Mouse (Mus musculus): ENCODE data around the gene Taok1. TPM values are rescaled to one million over a fixed set of nuclear protein-coding genes. Genes with fewer than 3 reads are reported as not detected.

Gene Taok1
- polyA plus RNA-seq, 1 experiment from 2014 or later, result 18.4 TPM

DNA sequence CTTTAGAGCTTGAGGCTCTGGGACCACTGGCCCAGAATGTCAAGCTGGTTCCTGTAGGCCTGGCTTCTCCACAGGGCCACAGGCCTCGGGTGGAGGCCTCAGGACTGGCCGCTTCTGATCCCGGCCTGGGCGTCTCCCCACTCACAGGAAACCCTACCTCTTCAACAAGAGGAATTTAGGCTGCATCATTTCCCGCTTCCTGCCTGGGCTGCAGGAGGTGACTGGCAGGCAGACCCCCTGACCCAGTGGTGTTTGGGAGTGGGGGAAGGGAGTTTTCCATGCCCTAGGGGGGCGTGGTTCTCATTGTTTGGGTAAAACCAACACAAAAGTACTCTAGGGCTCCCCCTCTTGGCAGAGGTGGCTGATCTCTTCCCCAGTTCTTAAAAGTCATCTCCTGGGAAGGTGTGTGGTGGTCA lies 110.3 kb downstream of the Taok1 start:
- peak overlapping the region; percentile 91 for H3K27ac ChIP-seq (ENCODE audit: low read length)
- DNase-seq (ENCODE audit: low spot score) (peak; percentile 89), ATAC-seq (peak; percentile 72)
- H3K4me3 ChIP-seq (ENCODE audit: low read depth, low read length), result no peak overlapping the region
- H3K9ac ChIP-seq (replicated peaks; ENCODE audit: low read depth), result peak overlapping the region; percentile 19; the same call in 1 of the 2 replicates
- H3K36me3 ChIP-seq (ENCODE audit: insufficient read depth, low read length), result peaks cover 16% of the 10 kb centered on the region; the same call in 1 of the 2 replicates
- no peaks in the 10 kb centered on the region for H3K9me3 ChIP-seq (ENCODE audit: low read length)
- 22% methylated on average over 6 of the region's 6 CpGs for WGBS
- 0 out of 2 replicates have a peak overlapping the region, but pooled peaks have one; percentile 5 for H3K4me2 ChIP-seq (replicated peaks; ENCODE audit: low read depth, low read length)
- H3K4me1 ChIP-seq (ENCODE audit: insufficient read depth, low read depth, low read length), result peaks cover 22% of the 10 kb centered on the region
- no peaks in the 10 kb centered on the region for H3K27me3 ChIP-seq (replicated peaks; ENCODE audit: insufficient read depth, low read length)
- TF ChIP-seq EP300 (IDR thresholded peaks at IDR 0.05) (peak; percentile 91), CTCF (IDR thresholded peaks at IDR 0.05) (peak; percentile 61)

DNA sequence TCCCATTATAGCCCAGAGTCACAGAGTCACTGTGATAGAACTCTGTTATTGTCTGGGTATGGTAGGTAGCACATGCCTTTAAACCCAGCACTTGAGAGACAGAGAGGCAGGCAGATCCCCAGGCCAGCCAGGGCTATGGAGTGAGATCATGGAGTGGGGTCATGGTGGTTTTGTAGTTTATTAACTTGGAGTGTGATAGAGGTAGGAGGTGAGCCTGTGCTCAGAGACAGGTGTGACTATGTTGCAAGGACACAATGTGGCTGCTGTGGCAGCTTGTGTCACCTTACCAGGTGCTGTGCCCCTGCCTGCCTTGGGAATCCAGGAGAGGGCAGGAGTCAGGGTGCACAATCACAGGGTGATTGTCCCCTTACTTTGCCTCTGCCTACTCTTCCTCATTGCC lies 112.1 kb downstream of the Taok1 start:
- H3K4me1 ChIP-seq (ENCODE audit: insufficient read depth, low read depth, low read length), result peaks cover 35% of the 10 kb centered on the region
- H3K36me3 ChIP-seq (ENCODE audit: insufficient read depth, low read length), result peaks cover 13% of the 10 kb centered on the region; the same call in 1 of the 2 replicates
- peak overlapping the region; percentile 73; the same call in 1 of the 2 replicates for H3K27ac ChIP-seq (ENCODE audit: low read length)
- H3K4me3 ChIP-seq (ENCODE audit: low read depth, low read length), result no peak overlapping the region
- no peak for TF ChIP-seq CTCF (IDR thresholded peaks at IDR 0.05)
- no peak for TF ChIP-seq EP300 (IDR thresholded peaks at IDR 0.05)
- no peaks in the 10 kb centered on the region for H3K27me3 ChIP-seq (replicated peaks; ENCODE audit: insufficient read depth, low read length)
- DNase-seq (ENCODE audit: low spot score) (no peak), ATAC-seq (no peak)
- no peak overlapping the region for H3K9ac ChIP-seq (replicated peaks; ENCODE audit: low read depth)
- no peaks in the 10 kb centered on the region for H3K9me3 ChIP-seq (ENCODE audit: low read length)
- peak overlapping the region; percentile 85; the same call in 1 of the 2 replicates for H3K4me2 ChIP-seq (replicated peaks; ENCODE audit: low read depth, low read length)

DNA sequence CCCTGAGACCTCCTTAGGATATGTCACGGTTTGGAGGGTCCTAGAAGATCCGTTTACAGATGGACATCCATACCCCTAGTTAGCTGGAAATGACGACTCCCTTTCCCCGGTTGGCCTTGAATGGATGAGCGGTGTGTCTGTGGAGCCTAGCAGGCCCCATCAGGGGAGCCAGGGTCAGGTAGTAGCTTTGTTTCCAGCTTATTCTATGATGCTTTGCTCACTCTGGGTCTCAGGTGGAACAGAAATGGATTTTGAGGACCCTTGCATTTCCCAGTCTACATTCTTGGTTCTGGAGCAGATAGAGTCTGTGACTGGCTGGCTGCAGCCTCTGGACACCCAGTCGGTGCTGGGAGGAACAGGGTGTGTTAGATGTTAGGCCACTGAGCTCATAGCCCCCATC lies 112.8 kb downstream of the Taok1 start:
- Histone ChIP-seq H3K4me3 (ENCODE audit: low read depth, low read length) (peak overlapping the region; percentile 84; the same call in 1 of the 2 replicates), H3K4me1 (ENCODE audit: insufficient read depth, low read depth, low read length) (peaks cover 40% of the 10 kb centered on the region), H3K36me3 (ENCODE audit: insufficient read depth, low read length) (peaks cover 6% of the 10 kb centered on the region; the same call in 1 of the 2 replicates), H3K9me3 (ENCODE audit: low read length) (no peaks in the 10 kb centered on the region), H3K27me3 (replicated peaks; ENCODE audit: insufficient read depth, low read length) (no peaks in the 10 kb centered on the region), H3K4me2 (replicated peaks; ENCODE audit: low read depth, low read length) (peak overlapping the region; percentile 85), H3K9ac (replicated peaks; ENCODE audit: low read depth) (no peak overlapping the region), H3K27ac (ENCODE audit: low read length) (peak overlapping the region; percentile 91; the same call in 1 of the 2 replicates)
- DNase-seq (ENCODE audit: low spot score) (no peak), ATAC-seq (no peak)
- 61% methylated on average over 6 of the region's 6 CpGs for WGBS
- no peak for TF ChIP-seq EP300 (IDR thresholded peaks at IDR 0.05)
- no peak for TF ChIP-seq CTCF (IDR thresholded peaks at IDR 0.05)

DNA sequence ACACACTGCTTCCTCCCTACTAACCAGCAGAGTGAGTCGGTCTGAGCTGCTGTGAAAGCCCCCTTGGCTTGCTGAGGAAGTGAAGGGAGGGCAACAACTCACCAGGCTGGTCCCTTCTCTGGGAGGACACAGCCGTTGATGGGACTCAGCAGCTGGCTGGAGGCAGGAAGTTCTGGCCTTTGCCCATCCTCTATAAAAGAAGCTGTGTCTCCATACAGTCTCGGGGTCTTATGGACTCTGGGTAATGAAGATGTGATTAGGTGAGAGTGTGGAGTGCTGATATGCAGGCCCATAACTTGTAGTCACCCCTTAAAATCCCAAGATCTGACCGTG lies 113.3 kb downstream of the Taok1 start:
- peak overlapping the region; percentile 74 for H3K9ac ChIP-seq (replicated peaks; ENCODE audit: low read depth)
- 0 out of 2 replicates have a peak, but pooled peaks cover 1% of the 10 kb centered on the region for H3K36me3 ChIP-seq (ENCODE audit: insufficient read depth, low read length)
- peak overlapping the region; percentile 85 for H3K4me2 ChIP-seq (replicated peaks; ENCODE audit: low read depth, low read length)
- H3K4me3 ChIP-seq (ENCODE audit: low read depth, low read length), result peak overlapping the region; percentile 84
- WGBS, result 17% methylated on average over 4 of the region's 4 CpGs
- ATAC-seq, result no peak
- DNase-seq (ENCODE audit: low spot score), result no peak
- peak overlapping the region; percentile 91 for H3K27ac ChIP-seq (ENCODE audit: low read length)
- H3K4me1 ChIP-seq (ENCODE audit: insufficient read depth, low read depth, low read length), result peaks cover 40% of the 10 kb centered on the region
- TF ChIP-seq CTCF (IDR thresholded peaks at IDR 0.05), result no peak
- no peak for TF ChIP-seq EP300 (IDR thresholded peaks at IDR 0.05)
- no peaks in the 10 kb centered on the region for H3K9me3 ChIP-seq (ENCODE audit: low read length)
- H3K27me3 ChIP-seq (replicated peaks; ENCODE audit: insufficient read depth, low read length), result no peaks in the 10 kb centered on the region

DNA sequence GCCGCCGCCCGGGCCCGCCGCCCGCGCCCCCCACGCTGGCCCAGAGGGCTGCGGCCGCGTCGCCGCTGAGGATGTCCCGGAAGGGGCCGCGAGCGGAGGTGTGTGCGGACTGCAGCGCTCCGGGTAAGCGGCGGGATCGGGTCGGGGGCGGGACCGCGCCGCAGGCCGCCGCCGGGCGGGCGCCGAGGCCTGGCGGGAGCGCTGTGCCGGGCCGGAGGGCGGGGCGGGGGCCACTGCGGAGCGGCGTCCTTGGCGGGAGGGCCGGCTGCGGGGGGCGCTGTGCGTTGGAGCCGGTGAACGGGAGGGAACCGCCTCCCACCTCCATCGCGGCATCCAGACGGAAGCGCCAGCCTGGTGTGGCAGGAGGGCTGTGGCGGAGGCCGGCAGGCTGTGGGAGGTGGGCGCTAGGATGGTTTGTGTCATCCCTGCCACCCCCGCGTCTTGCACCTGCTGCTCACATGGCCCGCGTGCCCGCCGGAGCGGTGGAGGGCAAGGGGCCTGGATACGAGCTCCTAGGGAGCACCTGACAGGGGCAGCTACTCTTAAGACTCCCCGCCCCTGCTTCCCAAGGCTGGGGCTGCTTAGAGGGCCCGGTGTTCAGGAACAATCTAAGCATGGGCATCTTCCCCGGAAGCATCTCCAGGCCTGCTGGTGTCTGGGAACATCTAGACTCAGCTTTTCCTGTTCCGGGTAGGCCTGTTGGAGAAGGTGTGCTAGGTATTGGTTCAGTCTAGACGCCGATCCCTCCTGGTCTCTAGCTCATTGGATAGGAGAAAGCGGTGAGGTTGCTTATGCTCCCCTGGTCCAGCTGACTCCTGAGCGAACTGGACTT lies 113.9 kb downstream of the Taok1 start, which contains the start of gene Git1:
TSS of gene Git1 (plus strand) at position 51 of the 832 bp plus-strand sequence.
- H3K27me3 ChIP-seq (replicated peaks; ENCODE audit: insufficient read depth, low read length), result no peaks in the 10 kb centered on the region
- H3K4me1 ChIP-seq (ENCODE audit: insufficient read depth, low read depth, low read length), result peaks cover 44% of the 10 kb centered on the region
- no peaks in the 10 kb centered on the region for H3K9me3 ChIP-seq (ENCODE audit: low read length)
- ATAC-seq (0 out of 2 replicates have a peak, but pooled peaks have one; percentile 0), DNase-seq (ENCODE audit: low spot score) (peak; percentile 48)
- H3K4me2 ChIP-seq (replicated peaks; ENCODE audit: low read depth, low read length), result peak within 1 kb of the TSS; percentile 85
- TF ChIP-seq CTCF (IDR thresholded peaks at IDR 0.05), result 0 out of 2 replicates have a peak, but pooled peaks have one; percentile 22
- TF ChIP-seq EP300 (IDR thresholded peaks at IDR 0.05), result no peak
- H3K36me3 ChIP-seq (ENCODE audit: insufficient read depth, low read length), result no peaks in the 10 kb centered on the region
- 2% methylated on average over 40 of the region's 74 CpGs for WGBS
- peak within 1 kb of the TSS; percentile 74 for H3K9ac ChIP-seq (replicated peaks; ENCODE audit: low read depth)
- peak within 1 kb of the TSS; percentile 84 for H3K4me3 ChIP-seq (ENCODE audit: low read depth, low read length)
- H3K27ac ChIP-seq (ENCODE audit: low read length), result peak within 1 kb of the TSS; percentile 91

DNA sequence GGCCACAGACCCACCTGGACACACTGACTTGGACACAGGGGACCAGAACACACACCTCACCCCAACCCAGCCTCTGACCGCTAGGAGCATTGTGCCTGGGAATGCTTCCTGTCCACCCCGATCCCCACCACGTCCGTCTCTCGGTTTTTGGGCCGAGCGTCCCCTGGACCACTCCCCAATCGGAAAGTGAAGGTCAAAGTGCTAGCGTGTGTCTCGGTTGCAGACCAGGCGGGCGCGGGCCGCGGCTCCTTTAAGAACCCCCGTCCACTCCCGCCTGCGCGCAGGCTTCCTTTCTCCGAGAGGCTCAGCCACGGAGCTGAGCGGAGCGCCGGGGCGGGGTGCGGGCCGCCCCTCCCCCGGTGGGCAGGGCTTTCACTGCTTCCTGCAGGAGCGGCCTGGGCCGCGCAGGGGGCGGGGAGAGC lies 114.7 kb downstream of the Taok1 start:
- Histone ChIP-seq H3K9ac (replicated peaks; ENCODE audit: low read depth) (peak overlapping the region; percentile 74), H3K4me1 (ENCODE audit: insufficient read depth, low read depth, low read length) (peaks cover 42% of the 10 kb centered on the region), H3K4me2 (replicated peaks; ENCODE audit: low read depth, low read length) (peak overlapping the region; percentile 85), H3K27me3 (replicated peaks; ENCODE audit: insufficient read depth, low read length) (no peaks in the 10 kb centered on the region), H3K36me3 (ENCODE audit: insufficient read depth, low read length) (no peaks in the 10 kb centered on the region), H3K9me3 (ENCODE audit: low read length) (no peaks in the 10 kb centered on the region), H3K27ac (ENCODE audit: low read length) (peak overlapping the region; percentile 91), H3K4me3 (ENCODE audit: low read depth, low read length) (peak overlapping the region; percentile 51)
- TF ChIP-seq CTCF (IDR thresholded peaks at IDR 0.05) (peak; percentile 41), EP300 (IDR thresholded peaks at IDR 0.05) (no peak)
- peak; percentile 97 for DNase-seq (ENCODE audit: low spot score)
- 0% methylated on average over 20 of the region's 32 CpGs for WGBS
- ATAC-seq, result peak; percentile 69

All from lung, postnatal 0 days (tissue).